Comparison of ENCODE assay signal across 19 mouse cellular contexts in genomic region chr3:108014098-108014973, GRCm38 (mm10). TPM values are rescaled to one million over a fixed set of nuclear protein-coding genes. Genes with fewer than 3 reads are reported as not detected.
A peak's percentile ranks its signal among the peaks of the same experiment; 100 is the strongest.
DNase-seq lines count a peak whose midpoint lies in the region; ATAC-seq and TF ChIP-seq lines count a peak whose summit lies in the region.
"Had no signal": no experiment of that assay in that cellular context is flagged by ENCODE, and none has a peak within 500 bp of the region (broad histone marks: within the 10 kb centered on the region; RNA-seq: fewer than 3 reads in every experiment).

No protein-coding gene starts in this region.

- H3K4me3 ChIP-seq in brown adipose tissue, adult 24 weeks (ENCODE audit: insufficient read depth, low read depth, low read length), result 0 out of 2 replicates have a peak overlapping the region, but pooled peaks have one; percentile 2
- H3K4me3 ChIP-seq in olfactory bulb, adult 2 months (ENCODE audit: insufficient read depth, low read depth, low read length), result no peak overlapping the region
- H3K4me3 ChIP-seq: embryonic facial prominence, embryonic 12.5 days; heart, embryonic 13.5 days; hindbrain, embryonic 13.5 days; neural tube, embryonic 13.5 days had no signal

- WGBS in olfactory bulb, adult 2 months, result 91% methylated on average over 8 of the region's 8 CpGs

- no peak for ATAC-seq in granulocyte monocyte progenitor cell, adult 5-6 weeks (replicated peaks; ENCODE audit: poor library complexity, severe bottlenecking)

- H3K4me1 ChIP-seq in brown adipose tissue, adult 24 weeks (ENCODE audit: control insufficient read depth, insufficient read depth, insufficient read length, low read length), result peaks cover 26% of the 10 kb centered on the region
- H3K4me1 ChIP-seq in olfactory bulb, adult 2 months (ENCODE audit: control insufficient read depth, insufficient read depth, low read length), result peaks cover 25% of the 10 kb centered on the region

- DNase-seq in kidney, adult 11 months, result peak; percentile 37
- no peak for DNase-seq in kidney, postnatal 4 days
- DNase-seq in NIH3T3 (ENCODE audit: low read depth), result peak; percentile 66
- DNase-seq in right cerebral cortex, postnatal 25 days, result no peak
- DNase-seq: cerebellum, postnatal 25 days; lung, adult 18-20 months; retina, postnatal 1 day; thymus, postnatal 14 days had no signal

- TF ChIP-seq CTCF in olfactory bulb, adult 2 months (IDR thresholded peaks at IDR 0.05; ENCODE audit: insufficient read depth, low read depth, low read length), result no peak

- TF ChIP-seq POLR2A in olfactory bulb, adult 2 months (IDR thresholded peaks at IDR 0.05; ENCODE audit: insufficient read depth, low read depth, low read length), result no peak

- H3K27ac ChIP-seq in brown adipose tissue, adult 24 weeks (replicated peaks; ENCODE audit: low read depth, low read length), result peak overlapping the region; percentile 86
- H3K27ac ChIP-seq in olfactory bulb, adult 2 months (ENCODE audit: insufficient read depth, low read depth, low read length), result 0 out of 2 replicates have a peak overlapping the region, but pooled peaks have one; percentile 3
- H3K27ac ChIP-seq: embryonic facial prominence, embryonic 12.5 days; heart, embryonic 13.5 days; hindbrain, embryonic 13.5 days; neural tube, embryonic 13.5 days had no signal

RNA-seq across cellular contexts. Expression of gene Gstm1, which starts 3.4 kb away (rescaled TPM):
- 393 and 398 TPM in 2 replicates for polyA plus RNA-seq in brown adipose tissue, adult 24 weeks (2012; ENCODE audit: insufficient read depth, insufficient read length, missing spikeins)
- polyA plus RNA-seq in olfactory bulb, adult 2 months (2012; ENCODE audit: insufficient read depth, insufficient read length, low replicate concordance, missing spikeins), result not detected in 2 replicates
- 1,142 and 1,261 TPM in 2 replicates for total RNA-seq in granulocyte monocyte progenitor cell, adult 5-6 weeks (2014; fragmentation: Nextera tagmentation)
- 468 and 672 TPM in 2 replicates for total RNA-seq in granulocyte monocyte progenitor cell, adult 5-6 weeks (2017)

RNA-seq across cellular contexts. Expression of gene Gstm2, which starts 28.1 kb away (rescaled TPM):
- polyA plus RNA-seq in brown adipose tissue, adult 24 weeks (2012; ENCODE audit: insufficient read depth, insufficient read length, missing spikeins), result 116 and 122 TPM in 2 replicates
- polyA plus RNA-seq in olfactory bulb, adult 2 months (2012; ENCODE audit: insufficient read depth, insufficient read length, low replicate concordance, missing spikeins), result not detected in 2 replicates
- 2.2 and 6.2 TPM in 2 replicates for total RNA-seq in granulocyte monocyte progenitor cell, adult 5-6 weeks (2014; fragmentation: Nextera tagmentation)
- 4.3 and 5.6 TPM in 2 replicates for total RNA-seq in granulocyte monocyte progenitor cell, adult 5-6 weeks (2017)

RNA-seq across cellular contexts. Expression of gene Gstm4, which starts 30.4 kb away (rescaled TPM):
- polyA plus RNA-seq in brown adipose tissue, adult 24 weeks (2012; ENCODE audit: insufficient read depth, insufficient read length, missing spikeins), result 17.4 and 30.2 TPM in 2 replicates
- not detected in 2 replicates for polyA plus RNA-seq in olfactory bulb, adult 2 months (2012; ENCODE audit: insufficient read depth, insufficient read length, low replicate concordance, missing spikeins)
- total RNA-seq in granulocyte monocyte progenitor cell, adult 5-6 weeks (2014; fragmentation: Nextera tagmentation), result 21.7 and 31.2 TPM in 2 replicates
- total RNA-seq in granulocyte monocyte progenitor cell, adult 5-6 weeks (2017), result 16.3 and 35.5 TPM in 2 replicates

RNA-seq across cellular contexts. Expression of gene Gstm3, which starts 45.3 kb away (rescaled TPM):
- polyA plus RNA-seq in brown adipose tissue, adult 24 weeks (2012; ENCODE audit: insufficient read depth, insufficient read length, missing spikeins), result not detected in 2 replicates
- polyA plus RNA-seq in olfactory bulb, adult 2 months (2012; ENCODE audit: insufficient read depth, insufficient read length, low replicate concordance, missing spikeins), result not detected in 2 replicates
- not detected in 2 replicates for total RNA-seq in granulocyte monocyte progenitor cell, adult 5-6 weeks (2014; fragmentation: Nextera tagmentation)
- not detected in 2 replicates for total RNA-seq in granulocyte monocyte progenitor cell, adult 5-6 weeks (2017)
- total RNA-seq: layer of hippocampus, adult 18-20 months; left cerebral cortex, postnatal 10 days; megakaryocyte, adult 5-6 weeks had no signal
- polyA plus RNA-seq: embryonic facial prominence, embryonic 12.5 days; forebrain, embryonic 11.5 days; heart, embryonic 13.5 days; hindbrain, embryonic 13.5 days; neural tube, embryonic 13.5 days had no signal

Comparison
In these comparisons a context has a peak if more than half of its experiments do, and no peak if none do; other contexts are left out.
1. DNase-seq: peak in kidney, adult 11 months (single experiment) and NIH3T3 (single experiment); none in kidney, postnatal 4 days (0 of 2) and right cerebral cortex, postnatal 25 days (single experiment).
2. RNA of gene Gstm2, which starts 28.1 kb away (polyA plus RNA-seq): 116 to 122 TPM in brown adipose tissue, adult 24 weeks; not detected in olfactory bulb, adult 2 months; every median in the first group is over 100 times any median in the second.
3. RNA of gene Gstm4, which starts 30.4 kb away (polyA plus RNA-seq): 17.4 to 30.2 TPM in brown adipose tissue, adult 24 weeks; not detected in olfactory bulb, adult 2 months; every median in the first group is over 10 times any median in the second.